27 mouse cellular contexts compared by ENCODE assay signal in the genomic region with DNA sequence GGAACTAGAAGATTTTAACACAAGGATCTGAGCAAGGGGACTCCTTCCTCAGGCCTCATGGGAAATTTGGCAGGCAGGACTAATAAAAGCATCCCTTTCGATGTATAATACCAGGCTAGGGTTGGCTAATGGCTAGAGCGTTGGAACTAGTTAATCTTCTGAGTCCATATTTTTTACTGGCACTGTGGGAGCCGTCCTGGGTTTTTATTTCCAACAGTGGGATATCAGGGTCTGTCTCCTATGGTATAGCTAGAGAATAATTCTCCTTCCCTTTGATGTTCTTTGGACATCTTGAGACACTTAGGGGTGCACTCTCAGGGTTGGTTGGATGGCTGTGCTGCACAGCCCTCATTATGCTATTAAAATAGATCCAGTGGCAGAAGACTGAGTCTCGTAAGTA.
DNase-seq lines count a peak whose midpoint lies in the region; ATAC-seq lines count a peak whose summit lies in the region.
"Had no signal": no experiment of that assay in that cellular context is flagged by ENCODE, and none has a peak within 500 bp of the region (broad histone marks: within the 10 kb centered on the region; RNA-seq: fewer than 3 reads in every experiment).

No protein-coding gene starts in this region.

- no peak for ATAC-seq in embryonic facial prominence, embryonic 11.5 days (replicated peaks; ENCODE audit: insufficient number of reproducible peaks, low FRiP score, low TSS enrichment, low read depth)
- peak; percentile 78 for ATAC-seq in limb, embryonic 13.5 days (ENCODE audit: low FRiP score, low read depth)
- ATAC-seq: activated CD4-positive, CD25-positive, alpha-beta regulatory T cell, adult 4 months; CD4-positive, CD25-positive, alpha-beta regulatory T cell, adult 4 months; forebrain, embryonic 14.5 days; forebrain, embryonic 16.5 days; Patski had no signal

- WGBS in embryonic facial prominence, embryonic 11.5 days: 62% methylated on average over 4 of the region's 4 CpGs
- 71% methylated on average over 4 of the region's 4 CpGs for WGBS in embryonic facial prominence, embryonic 10.5 days
- 31% methylated on average over 4 of the region's 4 CpGs for WGBS in limb, embryonic 13.5 days
- 36% methylated on average over 4 of the region's 4 CpGs for WGBS in limb, embryonic 10.5 days

- H3K36me3 ChIP-seq in embryonic facial prominence, embryonic 11.5 days (replicated peaks; ENCODE audit: control insufficient read depth, insufficient read depth, low read depth, low read length): no peaks in the 10 kb centered on the region
- no peaks in the 10 kb centered on the region for H3K36me3 ChIP-seq in embryonic facial prominence, embryonic 10.5 days (replicated peaks)
- no peaks in the 10 kb centered on the region for H3K36me3 ChIP-seq in limb, embryonic 13.5 days
- no peaks in the 10 kb centered on the region for H3K36me3 ChIP-seq in limb, embryonic 10.5 days
- H3K36me3 ChIP-seq: embryonic facial prominence, embryonic 13.5 days; embryonic facial prominence, embryonic 15.5 days; forebrain, embryonic 10.5 days; forebrain, embryonic 12.5 days; G1E had no signal

- DNase-seq in embryonic facial prominence, embryonic 11.5 days (ENCODE audit: low spot score): peak; percentile 38
- no peak for DNase-seq in embryonic facial prominence, embryonic 10.5 days (ENCODE audit: low spot score)
- no peak for DNase-seq in limb, embryonic 10.5 days (ENCODE audit: low spot score)
- no peak for DNase-seq in right cerebral cortex, postnatal 14 days
- DNase-seq: adrenal gland, adult 8-10 months; adrenal gland, postnatal 14 days; adrenal gland, postnatal 36 days; B cell, adult 2 months; cerebellum, adult 11-12 months; cerebellum, adult 2 months; cerebellum, adult 9-11 months; cerebellum, postnatal 14 days; cerebellum, postnatal 36 days; embryo, embryonic 11 days had no signal

- no peak overlapping the region for H3K27ac ChIP-seq in embryonic facial prominence, embryonic 11.5 days (replicated peaks; ENCODE audit: low read depth, low read length)
- H3K27ac ChIP-seq in embryonic facial prominence, embryonic 10.5 days (replicated peaks): no peak overlapping the region; the same call in 1 of the 2 replicates
- no peak overlapping the region for H3K27ac ChIP-seq in limb, embryonic 13.5 days
- no peak overlapping the region for H3K27ac ChIP-seq in limb, embryonic 10.5 days
- H3K27ac ChIP-seq: embryonic facial prominence, embryonic 13.5 days; embryonic facial prominence, embryonic 15.5 days; forebrain, embryonic 10.5 days; forebrain, embryonic 12.5 days had no signal

- no peaks in the 10 kb centered on the region for H3K27me3 ChIP-seq in embryonic facial prominence, embryonic 11.5 days (ENCODE audit: control insufficient read depth, insufficient read depth, low read length)
- no peaks in the 10 kb centered on the region for H3K27me3 ChIP-seq in embryonic facial prominence, embryonic 10.5 days (replicated peaks; ENCODE audit: low read depth, poor library complexity, severe bottlenecking)
- H3K27me3 ChIP-seq in limb, embryonic 13.5 days: peaks cover 3% of the 10 kb centered on the region; the same call in 1 of the 2 replicates
- no peaks in the 10 kb centered on the region for H3K27me3 ChIP-seq in limb, embryonic 10.5 days (ENCODE audit: low read depth, poor library complexity, severe bottlenecking)
- H3K27me3 ChIP-seq: CH12.LX; embryonic facial prominence, embryonic 13.5 days; embryonic facial prominence, embryonic 15.5 days; forebrain, embryonic 12.5 days; Patski had no signal

- H3K4me1 ChIP-seq in embryonic facial prominence, embryonic 11.5 days (ENCODE audit: control insufficient read depth, insufficient read depth, low read length): no peaks in the 10 kb centered on the region
- H3K4me1 ChIP-seq in embryonic facial prominence, embryonic 10.5 days: peaks cover 25% of the 10 kb centered on the region
- H3K4me1 ChIP-seq in limb, embryonic 13.5 days: peaks cover 12% of the 10 kb centered on the region
- H3K4me1 ChIP-seq in limb, embryonic 10.5 days: peaks cover 21% of the 10 kb centered on the region
- H3K4me1 ChIP-seq: embryonic facial prominence, embryonic 15.5 days; forebrain, embryonic 12.5 days had no signal

- no peak overlapping the region for H3K9ac ChIP-seq in embryonic facial prominence, embryonic 11.5 days (replicated peaks; ENCODE audit: low read length)
- H3K9ac ChIP-seq in limb, embryonic 13.5 days: no peak overlapping the region
- H3K9ac ChIP-seq: embryonic facial prominence, embryonic 13.5 days; embryonic facial prominence, embryonic 15.5 days; forebrain, embryonic 12.5 days had no signal

- no peak overlapping the region for H3K4me3 ChIP-seq in embryonic facial prominence, embryonic 11.5 days (ENCODE audit: low read depth, low read length)
- H3K4me3 ChIP-seq in embryonic facial prominence, embryonic 10.5 days: no peak overlapping the region
- H3K4me3 ChIP-seq in limb, embryonic 13.5 days: no peak overlapping the region
- no peak overlapping the region for H3K4me3 ChIP-seq in limb, embryonic 10.5 days
- H3K4me3 ChIP-seq: embryonic facial prominence, embryonic 13.5 days; embryonic facial prominence, embryonic 15.5 days; erythroblast, embryonic 14.5 days; forebrain, embryonic 10.5 days; forebrain, embryonic 12.5 days had no signal

- H3K9me3 ChIP-seq in embryonic facial prominence, embryonic 11.5 days (replicated peaks; ENCODE audit: control insufficient read depth, low read length): no peaks in the 10 kb centered on the region
- H3K9me3 ChIP-seq in embryonic facial prominence, embryonic 10.5 days: no peaks in the 10 kb centered on the region
- no peaks in the 10 kb centered on the region for H3K9me3 ChIP-seq in limb, embryonic 13.5 days
- no peaks in the 10 kb centered on the region for H3K9me3 ChIP-seq in limb, embryonic 10.5 days (replicated peaks)
- H3K9me3 ChIP-seq: embryonic facial prominence, embryonic 13.5 days; embryonic facial prominence, embryonic 15.5 days; forebrain, embryonic 10.5 days; forebrain, embryonic 12.5 days; G1E had no signal

- H3K4me2 ChIP-seq in embryonic facial prominence, embryonic 11.5 days (ENCODE audit: low read depth, low read length): no peak overlapping the region
- no peak overlapping the region for H3K4me2 ChIP-seq in limb, embryonic 13.5 days (replicated peaks)
- H3K4me2 ChIP-seq: embryonic facial prominence, embryonic 13.5 days; embryonic facial prominence, embryonic 15.5 days; forebrain, embryonic 12.5 days had no signal
